Mouse (Mus musculus) heart, embryonic 16.5 days (tissue): ENCODE results near the gene Zc3h4. TPM values are rescaled to one million over a fixed set of nuclear protein-coding genes. Genes with fewer than 3 reads are reported as not detected.
A peak's percentile ranks its signal among the peaks of the same experiment; 100 is the strongest.

Experiments used
- ATAC-seq: fragments of 200-750 bp; cut with Nextera tagmentation; replicated peaks from 2 replicates; pipeline ENCODE4 v1.8.0; 2017; ENCODE audit warnings: moderate number of reproducible peaks; ENCODE audit not compliant: insufficient read depth, low FRiP score; ENCODE audit errors: extremely low read depth
- H3K27ac ChIP-seq: fragments of 300-500 bp; sonication (generic); 2 replicates; pipeline ENCODE4 v1.5.1; 2014; ENCODE audit warnings: mild to moderate bottlenecking, low read length, control low read depth, moderate library complexity
- H3K27me3 ChIP-seq: fragments of 300-500 bp; sonication (generic); 2 replicates; pipeline ENCODE4 v1.6.1; 2014; ENCODE audit warnings: low read length, mixed read lengths; ENCODE audit not compliant: control insufficient read depth, insufficient read depth
- H3K36me3 ChIP-seq: fragments of 300-500 bp; sonication (generic); 2 replicates; pipeline ENCODE4 v1.6.1; 2014; ENCODE audit not compliant: control insufficient read depth, insufficient read depth
- H3K4me1 ChIP-seq: fragments of 300-500 bp; sonication (generic); 2 replicates; pipeline ENCODE4 v1.6.1; 2014; ENCODE audit warnings: low read length, mixed read lengths; ENCODE audit not compliant: control insufficient read depth, insufficient read depth
- H3K4me2 ChIP-seq: fragments of 300-500 bp; sonication (generic); 2 replicates; pipeline ENCODE4 v1.6.1; 2014; ENCODE audit warnings: low read depth, mild to moderate bottlenecking, control low read depth, low read length
- H3K4me3 ChIP-seq: fragments of 300-500 bp; sonication (generic); 2 replicates; pipeline ENCODE4 v1.5.1; 2014; ENCODE audit warnings: mild to moderate bottlenecking, control low read depth, low read length
- H3K9ac ChIP-seq: fragments of 300-500 bp; sonication (generic); 2 replicates; pipeline ENCODE4 v1.6.1; 2014; ENCODE audit warnings: low read length, control low read depth
- H3K9me3 ChIP-seq: fragments of 300-500 bp; sonication (generic); replicated peaks from 2 replicates; pipeline ENCODE4 v1.6.1; 2016; ENCODE audit warnings: low read length; ENCODE audit not compliant: control insufficient read depth
- WGBS: fragments of 180-500 bp; shearing (Covaris S2); extraction: QIAGEN DNeasy Blood & Tissue Kit; methylation state at CpG from one replicate; pipeline ENCODE4 v1.1.7; 2014; 5-methylcytosine and 5-hydroxymethylcytosine counted together
- polyA plus RNA-seq: library from polyadenylated mRNA; unstranded; fragments of >200 nt; fragmentation: Nextera tagmentation; extraction: Ambion mirVana; gene quantifications from 2 replicates; pipeline ENCODE4 v1.2.1, GENCODE M21; 2015

The Zc3h4 gene
- polyA plus RNA-seq, 1 experiment from 2014 or later, result 9.0 TPM

GRCm38 (mm10) chr7:16465160-16465559, 64.5 kb downstream of the Zc3h4 start:
- Histone ChIP-seq H3K4me1 (no peaks in the 10 kb centered on the region), H3K27me3 (peaks cover 18% of the 10 kb centered on the region; the same call in 1 of the 2 replicates), H3K9me3 (no peaks in the 10 kb centered on the region)

DNA sequence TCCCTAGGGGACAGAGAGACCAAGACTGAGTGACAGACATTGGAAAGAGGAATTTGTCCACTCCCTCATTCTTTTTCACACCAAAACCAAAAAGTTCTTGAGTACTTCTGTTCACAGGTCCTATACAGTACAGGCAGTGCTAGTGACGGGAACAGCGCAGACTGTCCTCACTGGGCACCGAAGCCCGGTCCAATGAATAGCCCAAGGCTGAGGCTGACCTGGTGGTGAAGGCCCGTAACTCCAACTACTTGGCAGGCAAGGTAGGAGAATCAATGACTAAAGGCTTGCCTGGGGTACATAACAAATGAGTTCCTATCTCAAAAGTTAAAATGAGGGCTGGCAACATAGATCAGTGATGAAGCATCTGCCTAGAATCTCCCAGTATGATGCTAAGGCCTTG, 64.9 kb downstream of the Zc3h4 start:
- Histone ChIP-seq H3K4me2 (no peak overlapping the region), H3K36me3 (no peaks in the 10 kb centered on the region), H3K9me3 (no peaks in the 10 kb centered on the region), H3K27ac (no peak overlapping the region), H3K27me3 (peaks cover 21% of the 10 kb centered on the region), H3K9ac (no peak overlapping the region), H3K4me1 (no peaks in the 10 kb centered on the region), H3K4me3 (no peak overlapping the region)
- ATAC-seq, result no peak
- 89% methylated on average over 5 of the region's 5 CpGs for WGBS

More at GRCm38 (mm10) chr7:16465160-16465559, 64.5 kb downstream of the Zc3h4 start:
- WGBS, result 7% methylated on average over 8 of the region's 8 CpGs
- Histone ChIP-seq H3K9ac (no peak overlapping the region), H3K36me3 (no peaks in the 10 kb centered on the region), H3K4me3 (no peak overlapping the region), H3K27ac (no peak overlapping the region), H3K4me2 (no peak overlapping the region)
- ATAC-seq, result 0 out of 2 replicates have a peak, but pooled peaks have one; percentile 10

GRCm38 (mm10) chr7:16466565-16466964, 65.9 kb downstream of the Zc3h4 start:
- Histone ChIP-seq H3K9me3 (no peaks in the 10 kb centered on the region), H3K36me3 (no peaks in the 10 kb centered on the region), H3K4me2 (no peak overlapping the region), H3K27ac (no peak overlapping the region), H3K9ac (no peak overlapping the region), H3K27me3 (peaks cover 28% of the 10 kb centered on the region), H3K4me3 (no peak overlapping the region), H3K4me1 (no peaks in the 10 kb centered on the region)
- WGBS, result 62% methylated on average over 4 of the region's 4 CpGs
- ATAC-seq, result no peak

DNA sequence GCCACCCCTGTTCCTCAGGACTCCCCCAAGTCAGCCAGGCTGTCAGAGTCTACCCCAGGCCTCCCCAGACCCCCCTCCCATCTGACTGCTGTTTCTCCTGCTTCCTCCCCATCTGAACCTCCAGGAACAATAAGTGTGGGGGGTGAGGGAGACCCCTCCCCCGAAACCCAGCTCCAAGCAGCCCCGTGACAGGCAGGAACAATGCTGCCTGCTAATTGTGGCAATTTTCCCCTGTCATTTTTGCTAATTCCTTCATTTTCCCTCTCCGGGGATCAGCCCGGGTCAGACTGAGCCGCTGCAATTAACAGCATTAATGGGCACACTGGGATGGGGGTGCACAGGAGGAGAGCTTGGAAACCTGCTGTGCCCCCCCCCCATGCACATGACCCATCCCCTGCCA, 67.4 kb downstream of the Zc3h4 start:
- Histone ChIP-seq H3K4me1 (no peaks in the 10 kb centered on the region), H3K4me3 (no peak overlapping the region), H3K27ac (no peak overlapping the region), H3K9ac (no peak overlapping the region), H3K9me3 (no peaks in the 10 kb centered on the region), H3K27me3 (peaks cover 40% of the 10 kb centered on the region), H3K4me2 (no peak overlapping the region), H3K36me3 (no peaks in the 10 kb centered on the region)
- 43% methylated on average over 5 of the region's 5 CpGs for WGBS
- ATAC-seq, result no peak

DNA sequence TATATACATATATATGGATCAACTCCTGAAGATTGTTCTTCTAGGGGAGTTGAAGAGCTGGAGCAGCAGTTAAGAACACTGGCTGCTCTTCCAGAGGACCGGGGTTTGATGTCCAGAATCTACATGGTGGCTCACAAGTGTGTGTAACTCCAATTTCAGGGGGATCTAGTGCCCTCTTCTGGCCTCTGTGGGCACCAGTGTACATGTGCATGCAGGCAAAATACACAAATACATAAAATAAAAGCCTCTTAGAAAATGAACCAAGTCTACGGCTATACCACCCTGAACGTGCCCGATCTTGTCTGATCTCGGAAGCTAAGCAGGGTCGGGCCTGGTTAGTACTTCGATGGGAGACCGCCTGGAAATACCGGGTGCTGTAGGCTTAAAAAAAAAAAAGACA, 70.8 kb downstream of the Zc3h4 start:
- ATAC-seq, result no peak

GRCm38 (mm10) chr7:16472116-16472709, 71.5 kb downstream of the Zc3h4 start:
- Histone ChIP-seq H3K27me3 (peaks cover 75% of the 10 kb centered on the region), H3K4me2 (no peak overlapping the region), H3K9me3 (no peaks in the 10 kb centered on the region), H3K4me1 (peaks cover 15% of the 10 kb centered on the region), H3K9ac (no peak overlapping the region), H3K36me3 (no peaks in the 10 kb centered on the region), H3K27ac (no peak overlapping the region), H3K4me3 (no peak overlapping the region)
- 14% methylated on average over 17 of the region's 17 CpGs for WGBS
- ATAC-seq, result no peak

More for the DNA sequence above, 70.8 kb downstream of the Zc3h4 start:
- H3K27ac ChIP-seq, result no peak overlapping the region
- WGBS, result 30% methylated on average over 9 of the region's 9 CpGs
- no peak overlapping the region for H3K4me3 ChIP-seq
- no peak overlapping the region for H3K9ac ChIP-seq
- H3K36me3 ChIP-seq, result no peaks in the 10 kb centered on the region
- no peaks in the 10 kb centered on the region for H3K9me3 ChIP-seq
- H3K27me3 ChIP-seq, result peaks cover 69% of the 10 kb centered on the region
- H3K4me2 ChIP-seq, result no peak overlapping the region
- peaks cover 15% of the 10 kb centered on the region for H3K4me1 ChIP-seq

DNA sequence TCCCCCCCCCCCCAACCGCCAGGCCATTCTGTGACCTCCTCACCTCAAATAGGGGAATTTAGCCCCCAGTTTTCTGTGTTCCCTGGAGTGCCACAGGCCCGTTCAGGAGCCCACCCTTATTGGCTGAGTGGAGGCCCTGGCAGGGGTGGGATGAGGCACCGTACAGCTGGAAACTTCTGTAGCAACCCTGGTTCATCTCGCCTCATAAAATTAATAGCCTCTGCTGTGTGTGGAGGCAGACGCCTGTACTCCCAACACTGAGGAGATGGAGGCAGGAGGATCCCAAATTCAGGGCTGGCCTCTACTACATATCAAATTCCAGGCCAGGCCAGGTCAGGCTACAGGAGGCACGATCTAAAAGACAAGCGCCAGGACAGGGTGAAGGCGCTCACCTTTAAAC, 73.1 kb downstream of the Zc3h4 start:
- H3K4me2 ChIP-seq, result no peak overlapping the region
- no peaks in the 10 kb centered on the region for H3K9me3 ChIP-seq
- 67% methylated on average over 8 of the region's 8 CpGs for WGBS
- H3K36me3 ChIP-seq, result no peaks in the 10 kb centered on the region
- H3K4me3 ChIP-seq, result no peak overlapping the region
- H3K27ac ChIP-seq, result no peak overlapping the region
- no peak for ATAC-seq
- H3K27me3 ChIP-seq, result peaks cover 76% of the 10 kb centered on the region
- no peak overlapping the region for H3K9ac ChIP-seq
- peaks cover 15% of the 10 kb centered on the region for H3K4me1 ChIP-seq

DNA sequence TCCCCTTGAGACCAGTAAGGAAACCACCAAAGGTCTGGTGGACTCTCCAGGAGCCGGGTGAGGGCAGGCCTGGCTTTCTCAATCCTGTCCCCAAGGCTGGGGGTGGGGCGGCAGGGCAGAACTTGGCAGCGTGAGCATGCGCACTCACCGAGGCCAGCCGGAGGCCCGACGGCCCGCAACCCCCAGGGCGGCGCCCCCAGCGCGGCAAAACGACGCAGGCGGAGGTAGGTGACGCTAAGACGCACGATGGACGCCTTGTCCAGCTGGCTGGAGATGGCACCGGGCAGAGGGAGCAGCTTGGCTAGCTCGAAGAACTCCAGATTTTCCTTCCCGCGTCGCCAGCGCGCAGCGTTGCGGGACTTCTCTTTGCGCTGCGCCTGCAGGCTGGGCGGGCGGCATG, 73.7 kb downstream of the Zc3h4 start:
- no peaks in the 10 kb centered on the region for H3K9me3 ChIP-seq
- peak overlapping the region; percentile 54 for H3K4me2 ChIP-seq
- ATAC-seq, result 0 out of 2 replicates have a peak, but pooled peaks have one; percentile 9
- H3K36me3 ChIP-seq, result no peaks in the 10 kb centered on the region
- peak overlapping the region; percentile 56; the same call in 1 of the 2 replicates for H3K9ac ChIP-seq
- H3K27me3 ChIP-seq, result peaks cover 73% of the 10 kb centered on the region
- 5% methylated on average over 33 of the region's 33 CpGs for WGBS
- H3K4me3 ChIP-seq, result peak overlapping the region; percentile 39
- no peak overlapping the region for H3K27ac ChIP-seq
- H3K4me1 ChIP-seq, result peaks cover 15% of the 10 kb centered on the region

DNA sequence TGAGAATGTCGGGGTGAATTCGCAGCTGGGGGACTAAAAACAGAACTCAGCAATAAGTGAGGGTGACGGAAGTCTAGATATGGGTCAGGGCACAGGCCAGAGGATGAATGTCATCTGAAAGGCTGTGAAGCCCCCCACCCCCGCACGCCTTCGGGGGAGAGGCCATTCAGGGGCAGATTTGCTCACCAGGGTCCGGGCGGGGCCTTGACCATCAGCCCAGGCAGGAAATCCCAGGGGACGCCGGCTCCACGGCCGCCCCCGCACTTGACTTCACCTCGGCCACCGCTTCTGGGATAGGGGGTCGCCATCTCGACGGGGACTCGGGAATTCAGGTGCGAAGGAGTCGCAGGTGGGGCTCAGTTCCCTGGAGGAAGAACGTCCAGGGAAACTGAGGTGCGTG, 74.6 kb downstream of the Zc3h4 start:
- Histone ChIP-seq H3K9me3 (no peaks in the 10 kb centered on the region), H3K9ac (no peak overlapping the region), H3K36me3 (no peaks in the 10 kb centered on the region), H3K4me3 (peak overlapping the region; percentile 36), H3K4me1 (peaks cover 15% of the 10 kb centered on the region), H3K27me3 (peaks cover 69% of the 10 kb centered on the region), H3K4me2 (peak overlapping the region; percentile 41; the same call in 1 of the 2 replicates), H3K27ac (no peak overlapping the region)
- ATAC-seq, result no peak
- WGBS, result 4% methylated on average over 23 of the region's 23 CpGs
